ENCODE assay signal across 1 mouse cellular context in the genomic region with DNA sequence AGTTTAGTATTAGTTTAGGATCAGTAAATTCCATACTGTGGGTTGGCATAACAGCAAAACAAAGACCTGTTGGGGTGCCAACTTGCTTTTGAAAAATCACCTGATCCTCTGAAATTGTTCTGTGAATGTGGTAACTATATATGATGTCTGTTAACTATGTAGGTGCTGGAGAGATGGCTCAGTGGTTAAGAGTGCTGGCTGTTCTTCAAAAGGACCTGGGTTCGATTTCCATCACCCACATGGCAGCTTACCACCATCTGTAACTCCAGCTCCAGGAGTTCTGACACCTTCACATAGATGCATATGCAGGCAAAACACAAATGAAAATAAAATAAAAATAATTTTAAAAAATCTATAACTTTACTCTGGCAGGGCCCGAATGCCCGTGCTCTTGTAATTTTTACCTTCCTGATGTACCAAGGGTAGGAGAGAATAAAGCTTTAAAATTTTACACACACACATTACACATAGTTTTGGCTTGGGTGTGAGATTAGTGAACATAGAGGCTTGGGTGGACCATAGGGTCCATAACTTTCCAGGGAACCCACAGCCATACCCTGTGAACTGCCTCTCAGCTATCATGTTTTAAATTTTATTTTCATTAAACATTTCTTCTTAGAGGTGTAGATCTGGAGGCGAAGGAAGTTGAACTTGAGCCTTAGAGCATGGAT.
TF ChIP-seq lines count a peak whose summit lies in the region.

No protein-coding gene starts in this region.

TF ChIP-seq in CH12.LX, 34 proteins besides CTCF, POLR2A, EP300 and RAD21 (continued from another document):
- TF ChIP-seq ZNF384 (IDR thresholded peaks at IDR 0.05; ENCODE audit: low read depth, low read length) (no peak), CHD2 (IDR thresholded peaks at IDR 0.05; ENCODE audit: low read length) (no peak), E2F4 (IDR thresholded peaks at IDR 0.05; ENCODE audit: insufficient replicate concordance, low read depth, low read length) (no peak), ZMIZ1 (IDR thresholded peaks at IDR 0.05; ENCODE audit: low read depth, low read length) (no peak), CHD1 (IDR thresholded peaks at IDR 0.05; ENCODE audit: low read depth, low read length) (no peak), RCOR1 (conservative IDR thresholded peaks at IDR 0.05; ENCODE audit: low read depth, low read length) (no peak)
